Mouse (Mus musculus) intestine, postnatal 0 days (tissue): ENCODE results near the gene Fam192a. TPM values are rescaled to one million over a fixed set of nuclear protein-coding genes. Genes with fewer than 3 reads are reported as not detected.
A peak's percentile ranks its signal among the peaks of the same experiment; 100 is the strongest.

Source experiments
- ATAC-seq: fragments of 200-750 bp; cut with Nextera tagmentation; 2 replicates; pipeline ENCODE4 v1.8.0; 2017; ENCODE audit warnings: mild to moderate bottlenecking, moderate TSS enrichment, moderate library complexity
- H3K27ac ChIP-seq: fragments of 300-500 bp; sonication (generic); 2 replicates; pipeline ENCODE4 v1.5.1; 2014; ENCODE audit warnings: mild to moderate bottlenecking, low read depth, low read length, moderate library complexity
- H3K27me3 ChIP-seq: fragments of 300-500 bp; sonication (generic); replicated peaks from 2 replicates; pipeline ENCODE4 v1.6.1; 2014; ENCODE audit warnings: low read length, mixed read lengths; ENCODE audit not compliant: control insufficient read depth, insufficient read depth
- H3K36me3 ChIP-seq: fragments of 300-500 bp; sonication (generic); 2 replicates; pipeline ENCODE4 v1.6.1; 2014; ENCODE audit warnings: mild to moderate bottlenecking, moderate library complexity; ENCODE audit not compliant: control insufficient read depth, insufficient read depth
- H3K4me1 ChIP-seq: fragments of 300-500 bp; sonication (generic); replicated peaks from 2 replicates; pipeline ENCODE4 v1.6.1; 2014; ENCODE audit warnings: antibody characterized with exemption, low read length, mixed read lengths; ENCODE audit not compliant: control insufficient read depth, insufficient read depth
- H3K4me2 ChIP-seq: fragments of 300-500 bp; sonication (generic); replicated peaks from 2 replicates; pipeline ENCODE4 v1.6.1; 2014; ENCODE audit warnings: low read depth, mild to moderate bottlenecking, moderate library complexity
- H3K4me3 ChIP-seq: fragments of 300-500 bp; sonication (generic); 2 replicates; pipeline ENCODE4 v1.5.1; 2014; ENCODE audit warnings: low read depth, low read length
- H3K9ac ChIP-seq: fragments of 300-500 bp; sonication (generic); 2 replicates; pipeline ENCODE4 v1.6.1; 2014; ENCODE audit warnings: mild to moderate bottlenecking, low read depth, low read length
- H3K9me3 ChIP-seq: fragments of 300-500 bp; sonication (generic); 2 replicates; pipeline ENCODE4 v1.6.1; 2016; ENCODE audit warnings: mixed run types; ENCODE audit not compliant: control insufficient read depth
- CTCF ChIP-seq: sonication (generic); IDR thresholded peaks from 2 replicates; pipeline ENCODE4 v1.5.1; 2016; ENCODE audit warnings: low read depth, mild to moderate bottlenecking, control low read depth, antibody characterized with exemption, moderate library complexity
- WGBS: fragments of 180-500 bp; shearing (Covaris S2); extraction: QIAGEN DNeasy Blood & Tissue Kit; methylation state at CpG from one replicate; pipeline ENCODE4 v1.1.7; 2014; 5-methylcytosine and 5-hydroxymethylcytosine counted together
- polyA plus RNA-seq: library from polyadenylated mRNA; unstranded; fragments of >200 nt; fragmentation: Nextera tagmentation; extraction: Ambion mirVana; gene quantifications from 2 replicates; pipeline ENCODE4 v1.2.1, GENCODE M21; 2015

Gene Fam192a
- polyA plus RNA-seq, 1 experiment from 2014 or later = 44.5 TPM

- Histone ChIP-seq H3K27ac (no peak overlapping the region), H3K4me2 (no peak overlapping the region), H3K4me3 (no peak overlapping the region), H3K9ac (no peak overlapping the region), H3K9me3 (no peaks in the 10 kb centered on the region), H3K4me1 (no peaks in the 10 kb centered on the region), H3K36me3 (peaks cover 52% of the 10 kb centered on the region), H3K27me3 (no peaks in the 10 kb centered on the region)
- no peak for TF ChIP-seq CTCF
- peak; percentile 16; the same call in 1 of the 2 replicates for ATAC-seq
Measured at GRCm38 (mm10) chr8:94634211-94634610, 32.4 kb upstream of the Fam192a start.

DNA sequence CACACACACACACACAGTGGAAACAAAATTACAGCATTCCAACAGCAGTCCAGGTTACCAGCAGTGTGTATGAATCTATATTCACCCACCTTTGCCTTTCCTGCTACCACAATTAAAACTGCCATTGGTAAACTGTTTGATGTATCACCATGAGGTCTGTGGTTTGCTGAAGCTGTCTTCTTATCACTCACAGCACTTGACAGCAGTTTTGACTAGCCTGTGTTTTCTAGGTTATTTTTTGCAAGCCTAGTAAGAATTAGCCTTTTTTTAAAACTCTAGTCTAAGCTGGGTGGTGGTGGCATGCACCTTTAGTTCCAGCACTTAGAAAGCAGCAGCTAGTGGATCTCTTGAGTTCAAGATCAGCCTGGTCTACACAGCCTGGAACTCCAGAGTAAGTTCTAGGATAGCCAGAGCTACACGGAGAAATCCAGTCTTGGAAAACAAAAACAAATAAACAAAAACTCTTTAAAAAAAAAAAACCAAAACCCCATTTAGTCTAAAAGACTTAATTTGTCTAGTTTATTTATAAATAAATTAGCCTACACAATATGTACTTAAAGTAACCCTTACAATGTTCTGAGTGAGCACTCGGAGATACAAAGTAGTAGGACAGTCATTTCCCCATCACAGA, 31.9 kb upstream of the Fam192a start:
- WGBS = 75% methylated on average over 2 of the region's 2 CpGs
- no peak for TF ChIP-seq CTCF
- H3K27me3 ChIP-seq = no peaks in the 10 kb centered on the region

GRCm38 (mm10) chr8:94624885-94625284, 23.1 kb upstream of the Fam192a start:
- no peaks in the 10 kb centered on the region for H3K9me3 ChIP-seq
- no peak overlapping the region for H3K4me2 ChIP-seq
- H3K27me3 ChIP-seq = no peaks in the 10 kb centered on the region
- no peak overlapping the region for H3K4me3 ChIP-seq
- H3K27ac ChIP-seq = no peak overlapping the region
- no peak for ATAC-seq
- no peak overlapping the region for H3K9ac ChIP-seq
- 90% methylated on average over 1 of the region's 1 CpGs for WGBS
- H3K4me1 ChIP-seq = no peaks in the 10 kb centered on the region
- peaks cover 15% of the 10 kb centered on the region for H3K36me3 ChIP-seq
- no peak for TF ChIP-seq CTCF

More for the DNA sequence above, 31.9 kb upstream of the Fam192a start:
- Histone ChIP-seq H3K9ac (no peak overlapping the region), H3K36me3 (peaks cover 52% of the 10 kb centered on the region), H3K4me3 (no peak overlapping the region), H3K4me2 (no peak overlapping the region), H3K9me3 (no peaks in the 10 kb centered on the region), H3K4me1 (no peaks in the 10 kb centered on the region), H3K27ac (no peak overlapping the region)
- no peak for ATAC-seq

DNA sequence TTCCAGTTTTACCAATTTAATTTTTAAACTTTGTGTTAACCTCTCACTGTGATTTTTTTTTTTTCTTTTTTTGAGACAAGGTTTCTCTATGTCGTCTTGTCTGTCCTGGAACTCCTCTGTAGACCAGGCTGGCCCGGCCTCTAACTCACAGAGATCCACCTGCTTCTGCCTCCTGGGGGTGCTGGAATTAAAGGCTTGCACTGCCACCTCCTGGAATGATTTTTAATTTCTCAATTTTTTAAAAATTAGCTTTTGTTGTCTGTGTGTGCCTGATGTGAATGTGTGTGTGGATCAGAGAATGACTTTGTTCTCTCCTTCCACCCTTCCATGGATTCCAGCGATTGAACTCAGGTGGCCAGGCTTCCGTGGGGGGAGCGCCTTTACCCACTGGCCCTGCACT, 5.3 kb upstream of the Fam192a start:
- H3K4me3 ChIP-seq = no peak overlapping the region
- no peaks in the 10 kb centered on the region for H3K36me3 ChIP-seq
- no peak overlapping the region for H3K9ac ChIP-seq
- H3K4me2 ChIP-seq = no peak overlapping the region
- no peaks in the 10 kb centered on the region for H3K9me3 ChIP-seq
- no peaks in the 10 kb centered on the region for H3K27me3 ChIP-seq
- TF ChIP-seq CTCF = peak; percentile 26; the same call in 1 of the 2 replicates
- H3K4me1 ChIP-seq = no peaks in the 10 kb centered on the region
- no peak for ATAC-seq
- WGBS = 95% methylated on average over 5 of the region's 5 CpGs
- H3K27ac ChIP-seq = no peak overlapping the region

DNA sequence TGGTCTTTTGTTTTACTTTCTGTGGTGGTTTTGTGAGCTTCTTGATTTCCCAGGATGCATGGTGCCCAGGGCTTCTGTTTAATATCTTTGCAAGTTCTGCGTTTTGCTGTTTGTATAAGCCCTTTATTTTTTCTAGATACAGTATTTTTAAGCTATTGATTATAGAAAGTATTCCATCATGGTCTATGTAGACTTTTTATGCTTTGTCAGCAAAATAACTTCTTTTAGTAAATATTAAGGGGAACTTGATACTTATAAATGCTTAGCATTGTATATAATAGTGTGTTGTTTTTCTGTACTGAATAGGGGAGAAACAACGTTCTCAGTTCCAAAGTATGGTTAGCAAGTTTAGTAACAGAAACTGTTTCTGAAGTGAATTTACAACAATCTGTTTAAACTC, 2.2 kb upstream of the Fam192a start:
- TF ChIP-seq CTCF = no peak
- no peak overlapping the region for H3K4me2 ChIP-seq
- 79% methylated on average over 2 of the region's 2 CpGs for WGBS
- H3K27me3 ChIP-seq = no peaks in the 10 kb centered on the region
- no peak overlapping the region for H3K27ac ChIP-seq
- H3K9ac ChIP-seq = no peak overlapping the region
- H3K36me3 ChIP-seq = no peaks in the 10 kb centered on the region
- no peak for ATAC-seq
- H3K9me3 ChIP-seq = no peaks in the 10 kb centered on the region
- no peaks in the 10 kb centered on the region for H3K4me1 ChIP-seq
- no peak overlapping the region for H3K4me3 ChIP-seq

GRCm38 (mm10) chr8:94602471-94603131, 804 bp upstream of the Fam192a start:
- H3K9ac ChIP-seq = peak overlapping the region; percentile 93
- WGBS = under 1% methylated on average over 31 of the region's 31 CpGs
- no peaks in the 10 kb centered on the region for H3K36me3 ChIP-seq
- no peaks in the 10 kb centered on the region for H3K9me3 ChIP-seq
- H3K27me3 ChIP-seq = no peaks in the 10 kb centered on the region
- H3K4me1 ChIP-seq = no peaks in the 10 kb centered on the region
- H3K4me3 ChIP-seq = peak overlapping the region; percentile 100
- H3K27ac ChIP-seq = peak overlapping the region; percentile 87
- no peak for TF ChIP-seq CTCF
- H3K4me2 ChIP-seq = peak overlapping the region; percentile 89
- ATAC-seq = no peak
